Mouse (Mus musculus) layer of hippocampus, adult 9-11 months (tissue): ENCODE results near the gene Ap1s3.
"Not testable (repeated sequence)": the region's sequence is repeated elsewhere in the genome, so short reads cannot be mapped to it uniquely, and the experiment has no call there.

ENCODE experiments used
- DNase-seq: peaks from one replicate; pipeline ENCODE4 v3.0.0; 2022

Ap1s3 gene

GRCm38 (mm10) chr1:79659598-79659997, 12.2 kb downstream of the Ap1s3 start:
- no peak for DNase-seq

DNA sequence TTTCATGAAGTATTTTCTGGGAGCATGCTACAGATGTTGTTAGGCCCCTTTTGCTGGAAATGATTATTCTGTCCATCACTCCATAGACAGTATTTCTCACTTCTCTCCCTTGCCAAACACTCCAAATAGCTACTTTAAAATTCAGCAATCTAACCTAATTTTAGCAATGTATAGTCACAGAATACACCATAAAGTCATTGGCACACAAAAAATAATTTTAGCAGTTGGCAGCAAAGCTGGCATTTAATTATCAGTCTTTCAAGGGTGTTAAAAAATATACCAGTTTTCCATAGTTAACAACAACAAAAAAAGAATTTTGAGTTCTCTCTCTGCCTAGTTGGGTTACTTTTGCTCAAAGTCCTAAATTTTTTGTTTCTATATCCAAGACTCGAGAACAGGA, 14.4 kb downstream of the Ap1s3 start:
- no peak for DNase-seq

DNA sequence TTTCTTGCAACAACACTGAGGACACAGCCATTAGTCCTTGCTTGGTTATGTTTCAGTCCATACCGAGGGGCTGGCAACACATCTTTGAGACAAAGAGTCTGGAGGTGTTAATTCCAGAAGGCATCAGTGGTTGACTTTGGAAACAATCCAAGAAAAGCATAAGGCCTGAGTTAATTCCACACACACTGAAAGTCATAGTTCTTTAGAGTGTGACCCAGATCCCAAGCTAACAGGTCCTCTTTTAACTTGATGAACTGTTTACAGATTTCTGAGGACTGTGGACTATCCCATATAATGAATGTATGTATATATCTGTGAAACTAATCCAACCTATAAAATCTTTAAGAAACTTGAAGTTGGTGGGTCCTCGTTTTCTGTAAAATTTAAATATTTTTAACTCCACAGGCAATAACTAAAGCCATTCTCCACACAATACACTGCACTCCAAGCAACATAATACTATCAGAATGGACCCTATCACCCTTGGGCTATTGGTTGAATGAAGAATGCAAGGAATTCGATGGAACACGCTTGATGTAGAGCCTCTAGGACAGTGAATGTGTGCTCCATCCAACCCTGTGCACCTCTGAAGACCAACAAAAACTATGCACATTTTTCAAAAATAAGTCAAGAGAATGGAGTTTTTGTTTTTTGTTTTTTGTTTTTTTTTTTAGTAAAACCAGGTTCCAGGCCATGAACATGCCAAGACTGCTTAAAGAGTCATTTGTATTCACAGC, 15.8 kb downstream of the Ap1s3 start:
- DNase-seq: no peak

- DNase-seq: no peak
Observed at GRCm38 (mm10) chr1:79654948-79655347, 16.8 kb downstream of the Ap1s3 start.

- no peak for DNase-seq
Observed at GRCm38 (mm10) chr1:79643411-79644110, 28.2 kb downstream of the Ap1s3 start.

DNA sequence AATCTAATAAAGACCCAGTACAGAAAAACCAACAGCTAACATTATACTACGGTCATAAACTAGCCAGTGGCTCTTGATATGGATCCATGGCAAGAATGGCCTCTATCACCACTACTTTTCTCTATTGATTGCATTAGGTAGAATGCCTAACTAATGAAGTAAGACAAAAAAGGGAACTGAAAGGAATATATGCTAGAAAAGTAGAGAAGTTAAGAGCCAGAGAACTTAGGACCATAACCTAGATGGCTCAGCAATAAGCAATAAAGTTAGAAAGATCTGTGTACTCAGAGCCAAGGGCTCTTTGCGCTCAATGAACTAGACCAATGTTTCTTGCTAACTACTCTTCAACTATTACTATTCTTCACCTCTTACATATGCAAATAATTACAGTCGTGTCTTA, 29.1 kb downstream of the Ap1s3 start:
- DNase-seq: no peak

DNA sequence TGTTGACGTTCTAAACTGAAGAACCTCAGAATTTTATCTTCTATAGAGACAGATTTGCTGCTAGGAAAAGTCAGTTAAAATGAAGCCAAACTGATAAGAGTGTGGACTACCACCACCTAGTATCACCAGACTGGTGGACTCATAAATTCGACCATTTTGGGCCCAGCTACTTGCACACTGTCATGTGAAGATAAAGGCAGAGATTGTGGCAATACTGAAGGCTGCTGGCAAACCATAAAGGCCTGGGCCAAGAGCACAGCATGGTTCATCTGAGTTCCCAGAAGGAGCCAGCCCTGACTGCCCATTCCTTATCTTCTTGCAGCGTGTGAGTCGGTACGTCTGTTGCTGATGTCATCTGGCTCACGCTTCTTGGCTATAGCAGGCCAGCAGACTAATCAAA, 30.4 kb downstream of the Ap1s3 start:
- no peak for DNase-seq

- DNase-seq: peak; percentile 52
Observed at GRCm38 (mm10) chr1:79640151-79640550, 31.6 kb downstream of the Ap1s3 start.

DNA sequence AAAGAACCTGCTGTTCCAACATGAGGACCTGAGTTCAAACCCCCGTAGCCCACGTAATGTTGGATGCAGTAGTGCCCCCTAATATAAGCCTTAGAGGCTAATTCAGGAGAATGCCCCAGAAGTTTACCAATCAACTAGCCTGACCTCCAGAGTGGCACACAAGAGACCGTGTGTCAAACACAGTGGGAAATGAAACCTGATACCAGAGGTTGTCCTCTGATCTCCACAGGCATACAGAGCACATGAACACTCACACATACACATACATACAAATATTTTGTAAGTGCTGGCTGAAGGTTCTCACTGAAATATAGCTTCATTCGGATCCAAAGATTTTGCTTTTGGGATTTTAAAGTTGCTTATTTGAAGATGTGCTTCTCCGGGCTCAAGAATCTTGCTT, 32.1 kb downstream of the Ap1s3 start:
- DNase-seq: no peak

DNA sequence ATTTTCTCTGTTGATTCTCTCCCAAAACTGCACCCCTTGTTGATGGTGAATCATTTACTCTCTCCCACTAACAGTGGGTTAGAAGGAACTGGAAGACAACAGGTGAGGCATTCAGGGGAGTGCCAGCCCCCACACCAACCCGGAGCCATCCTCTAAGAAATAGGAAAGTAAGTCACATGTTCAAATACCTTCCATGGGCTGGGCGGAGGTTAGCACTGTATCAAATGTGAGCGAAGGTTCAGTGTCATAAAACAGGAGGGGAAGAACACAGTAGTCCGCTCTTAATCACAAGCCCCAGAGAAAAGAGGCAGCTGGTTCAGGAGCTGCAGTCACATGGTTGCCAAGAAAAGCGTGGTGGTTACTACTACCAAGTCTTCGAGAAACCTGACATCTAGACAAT, 32.7 kb downstream of the Ap1s3 start:
- DNase-seq: no peak

DNA sequence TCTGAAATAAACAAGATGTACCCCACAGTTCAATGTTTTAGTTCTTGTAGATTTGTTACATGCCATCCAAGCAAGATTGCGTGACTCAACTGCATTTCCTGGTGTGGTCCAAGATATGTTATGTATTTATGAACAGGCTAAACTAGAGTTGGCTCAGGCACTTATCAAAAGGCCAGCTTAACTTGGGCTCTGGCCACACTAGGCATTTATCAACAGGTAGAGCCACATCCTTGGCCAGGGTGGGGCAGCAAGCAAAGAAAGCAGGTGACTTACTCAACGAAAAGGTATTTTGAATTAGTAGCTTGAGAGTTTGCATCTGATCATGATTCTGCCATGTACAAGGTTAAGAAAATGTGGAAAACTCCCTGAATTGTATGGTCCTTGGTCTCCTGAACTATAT, 34.0 kb downstream of the Ap1s3 start:
- DNase-seq: no peak

DNA sequence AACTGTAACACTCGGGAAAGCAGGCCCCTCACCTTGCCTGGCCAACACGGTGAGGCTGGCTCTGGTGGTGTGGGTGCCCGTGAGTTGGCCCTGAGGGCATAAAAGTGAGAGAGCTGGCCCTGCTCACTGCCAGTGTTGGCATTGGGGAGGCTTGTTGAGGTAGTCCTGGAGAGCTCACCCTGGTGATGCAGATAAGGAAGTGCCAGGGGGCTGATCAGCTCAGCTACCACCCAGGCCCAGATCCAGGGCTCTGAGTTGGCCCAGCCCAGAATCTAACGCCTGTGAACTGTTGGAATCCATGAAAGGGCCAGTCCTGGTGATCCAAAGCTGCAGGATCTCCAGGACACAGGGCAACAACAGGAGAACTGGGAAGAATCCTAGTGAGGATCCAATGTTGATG, 40.3 kb downstream of the Ap1s3 start:
- DNase-seq: no peak

DNA sequence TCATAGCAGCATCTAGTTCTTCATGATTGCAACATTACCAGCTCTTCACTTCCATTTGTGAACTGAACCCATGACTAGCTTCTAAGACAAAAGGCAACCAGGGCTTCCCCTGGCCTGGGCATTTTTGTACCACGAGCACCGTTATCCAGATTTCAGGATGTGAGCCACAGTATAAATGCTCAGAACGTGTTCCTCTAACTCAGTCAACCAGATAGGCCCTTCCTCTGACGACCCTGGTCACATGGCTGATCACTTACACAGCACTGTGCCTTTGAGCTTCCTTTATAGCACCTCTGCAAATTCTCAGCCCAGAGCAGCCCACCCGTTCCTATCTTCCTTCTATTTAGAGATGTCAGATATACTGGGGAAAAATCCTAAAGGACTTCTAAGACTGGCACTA, 42.0 kb downstream of the Ap1s3 start:
- no peak for DNase-seq

GRCm38 (mm10) chr1:79626140-79626539, 45.6 kb downstream of the Ap1s3 start:
- DNase-seq: no peak

GRCm38 (mm10) chr1:79619434-79619833, 52.3 kb downstream of the Ap1s3 start:
- DNase-seq: no peak

- no peak for DNase-seq
Observed at GRCm38 (mm10) chr1:79616492-79616891, 55.3 kb downstream of the Ap1s3 start.

DNA sequence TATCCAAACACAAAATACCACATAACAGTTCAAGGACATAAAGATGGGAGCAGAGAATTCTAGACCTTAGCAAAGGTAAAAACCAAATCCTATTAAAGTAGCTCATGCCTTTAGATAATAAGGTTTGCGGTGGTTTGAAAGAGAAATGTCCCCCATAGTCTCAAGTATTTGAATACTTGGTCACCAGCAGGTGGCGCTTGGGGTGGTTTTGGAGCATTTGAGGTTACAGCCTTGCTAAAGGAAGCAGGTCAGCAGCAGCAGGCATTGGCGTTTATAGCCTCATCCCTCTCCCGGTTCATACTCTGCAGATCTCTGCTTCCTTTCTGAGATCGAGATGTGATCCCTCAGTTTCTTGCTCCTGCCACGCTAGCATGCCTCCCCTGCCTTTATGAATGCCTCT, 57.3 kb downstream of the Ap1s3 start:
- DNase-seq: no peak

GRCm38 (mm10) chr1:79611271-79611670, 60.5 kb downstream of the Ap1s3 start:
- not testable (repeated sequence) for DNase-seq

- not testable (repeated sequence) for DNase-seq
Observed at GRCm38 (mm10) chr1:79608856-79609255, 62.9 kb downstream of the Ap1s3 start.

DNA sequence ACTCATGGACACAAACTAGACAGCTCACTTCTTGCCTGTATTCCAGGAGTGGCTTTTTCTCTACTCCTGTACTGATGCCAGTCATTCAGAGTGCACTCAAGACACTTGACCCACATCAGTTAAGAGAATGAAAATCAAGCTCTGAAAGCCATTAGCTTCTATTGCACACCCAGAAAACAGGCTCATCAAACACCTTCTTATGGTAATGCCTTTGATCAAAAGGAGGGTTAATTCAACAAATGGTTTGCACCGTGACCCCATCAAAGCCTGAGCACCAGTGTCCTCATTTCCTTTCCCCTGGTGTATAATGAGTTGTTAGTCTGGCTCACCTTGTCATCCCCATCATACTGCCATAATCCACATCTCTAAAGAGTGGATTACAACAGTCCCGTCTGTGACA, 69.3 kb downstream of the Ap1s3 start:
- DNase-seq: no peak

GRCm38 (mm10) chr1:79598385-79599178, 73.2 kb downstream of the Ap1s3 start:
- peak; percentile 31 for DNase-seq

DNA sequence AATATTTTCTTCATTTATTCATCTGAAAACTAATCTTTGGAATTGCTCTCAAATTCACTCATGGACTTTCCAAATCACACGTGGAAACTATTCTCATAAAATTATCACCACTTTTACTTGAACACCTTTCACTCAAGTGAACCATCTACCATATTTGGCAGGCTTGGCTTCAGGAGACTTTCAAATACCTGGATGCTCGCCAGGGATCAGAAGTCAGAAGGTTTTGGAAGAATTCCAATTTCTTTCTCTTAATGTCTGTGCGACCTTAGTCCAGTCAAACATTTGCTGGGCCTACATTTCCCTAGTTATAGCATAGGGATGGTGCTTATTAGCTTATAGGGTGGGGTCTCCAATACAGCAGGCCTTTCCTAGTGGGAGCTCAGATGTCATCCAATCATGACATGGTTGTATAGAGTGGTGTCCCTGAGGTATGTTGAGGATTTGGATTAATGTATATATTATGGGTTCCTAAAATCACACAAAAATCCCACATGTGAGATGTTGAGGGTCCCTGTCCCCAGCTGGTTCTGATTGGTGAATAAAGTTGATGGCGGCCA, 79.0 kb downstream of the Ap1s3 start:
- DNase-seq: no peak

DNA sequence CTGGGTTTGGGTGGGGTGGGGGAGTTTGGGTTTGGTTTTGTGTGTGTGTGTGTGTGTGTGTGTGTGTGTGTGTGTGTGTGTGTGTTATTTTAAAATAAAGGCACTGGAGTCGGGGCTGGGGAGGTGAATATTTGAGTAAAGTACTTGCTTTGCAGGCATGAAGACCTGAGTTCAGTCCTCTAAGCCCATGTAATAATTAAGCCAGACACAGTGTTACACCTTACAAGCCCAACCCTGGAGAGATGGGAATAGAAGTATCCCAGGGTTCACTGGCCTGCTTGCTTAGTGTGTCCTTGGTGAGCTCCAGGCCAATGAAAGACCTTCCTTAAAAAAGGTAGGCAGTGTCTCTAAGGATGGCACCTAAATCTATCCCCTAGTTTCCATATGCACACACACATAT, 80.7 kb downstream of the Ap1s3 start:
- no peak for DNase-seq
